Mouse (Mus musculus) lung, postnatal 0 days (tissue): ENCODE results near the gene Grap2.

ENCODE experiments used
- CTCF ChIP-seq: IDR thresholded peaks from 2 replicates; pipeline ENCODE4 v1.5.1; 2016; ENCODE audit warnings: antibody characterized with exemption, mild to moderate bottlenecking
- EP300 ChIP-seq: IDR thresholded peaks from 2 replicates; pipeline ENCODE4 v1.6.1; 2016; ENCODE audit warnings: antibody characterized with exemption, mild to moderate bottlenecking, control low read depth

DNA sequence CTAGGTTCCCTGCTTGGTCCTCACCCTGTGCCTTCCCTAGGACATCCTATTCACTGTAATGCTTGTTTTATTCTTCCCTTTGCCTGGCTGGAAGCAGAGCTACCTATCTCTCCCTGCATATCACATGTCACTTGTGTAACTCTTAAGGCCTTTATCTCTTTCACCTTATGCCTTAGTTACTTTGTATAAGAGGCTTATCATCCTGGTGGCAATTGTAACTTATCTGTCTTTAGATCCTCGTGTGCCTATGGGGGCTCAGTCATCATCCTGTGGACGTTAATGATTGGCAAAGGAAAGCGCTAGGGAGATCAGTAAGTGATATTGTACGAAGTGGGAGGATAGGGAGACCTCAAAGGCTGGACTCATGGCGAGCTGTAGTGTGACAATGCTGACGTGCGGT, 116.1 kb downstream of the Grap2 start:
- TF ChIP-seq EP300 (no peak), CTCF (no peak)
